9 mouse cellular contexts compared by ENCODE assay signal in genomic region chr7:63937236-63938065, GRCm38 (mm10). TPM values are rescaled to one million over a fixed set of nuclear protein-coding genes. Genes with fewer than 3 reads are reported as not detected.
DNase-seq lines count a peak whose midpoint lies in the region; ATAC-seq and TF ChIP-seq lines count a peak whose summit lies in the region.
"Had no signal": no experiment of that assay in that cellular context is flagged by ENCODE, and none has a peak within 500 bp of the region (broad histone marks: within the 10 kb centered on the region; RNA-seq: fewer than 3 reads in every experiment).

No protein-coding gene starts in this region.

- H3K27me3 ChIP-seq in forebrain, embryonic 12.5 days, result peaks cover 11% of the 10 kb centered on the region

- peak; percentile 58 for DNase-seq in ES-E14 (ENCODE audit: low read depth, low spot score)
- DNase-seq in c-Kit-positive CD71-positive TER-119-negative erythroid progenitor cells, embryonic 14.5 days (ENCODE audit: low read depth), result peak; percentile 71
- peak; percentile 91 for DNase-seq in heart, postnatal 36 days
- peak; percentile 62 to 67 for DNase-seq in layer of hippocampus, postnatal 36 days
- DNase-seq in retina, postnatal 7 days (ENCODE audit: low read depth, low spot score), result peak; percentile 51
- DNase-seq in urinary bladder, postnatal 14 days (ENCODE audit: low spot score), result peak; percentile 89

- H3K4me3 ChIP-seq in ES-E14 (ENCODE audit: insufficient read depth in 1 of 2, low read depth in 1 of 2, low read length in 2 of 2, poor library complexity in 1 of 2, severe bottlenecking in 1 of 2) (peak overlapping the region; percentile 83 to 94), macrophage (ENCODE audit: inconsistent target) (peak overlapping the region; percentile 73)
- peak overlapping the region; percentile 97 for H3K4me3 ChIP-seq in forebrain, embryonic 12.5 days (replicated peaks)

- no peaks in the 10 kb centered on the region for H3K9me3 ChIP-seq in ES-E14 (ENCODE audit: control insufficient read depth, insufficient read depth, low read depth, low read length)
- no peaks in the 10 kb centered on the region for H3K9me3 ChIP-seq in forebrain, embryonic 12.5 days

- ATAC-seq in forebrain, embryonic 12.5 days (ENCODE audit: low FRiP score), result peak; percentile 18

- in situ Hi-C loops in ES-E14 (cut with MboI; ENCODE audit: low sequenced_read_pairs in 2 of 2, unreplicated experiment in 2 of 2), result no loop called here

- H3K36me3 ChIP-seq in ES-E14 (ENCODE audit: control insufficient read depth, insufficient read depth, low read length, poor library complexity, severe bottlenecking) (peaks cover 6% of the 10 kb centered on the region; the same call in 1 of the 2 replicates), macrophage (ENCODE audit: inconsistent target) (no peaks in the 10 kb centered on the region)
- H3K36me3 ChIP-seq in forebrain, embryonic 12.5 days (replicated peaks), result no peaks in the 10 kb centered on the region

- intact Hi-C loops in heart, postnatal 36 days (cut with DNase I), result loop anchor here (1.0 to 5.0 kb wide), 7 partner anchors 25 to 350 kb away; partner anchors contain the start of gene Mtmr10

- H3K79me2 ChIP-seq in macrophage (ENCODE audit: inconsistent target), result peaks cover 46% of the 10 kb centered on the region

- under 1% methylated on average over 84 of the region's 88 CpGs for WGBS in forebrain, embryonic 12.5 days
- WGBS in macrophage (ENCODE audit: missing documents), result under 1% methylated on average over 72 of the region's 88 CpGs

- H3K27ac ChIP-seq in ES-E14 (ENCODE audit: insufficient read depth, low read depth, low read length, poor library complexity, severe bottlenecking) (peak overlapping the region; percentile 96), macrophage (peak overlapping the region; percentile 85)
- peak overlapping the region; percentile 95 for H3K27ac ChIP-seq in forebrain, embryonic 12.5 days

- peaks cover 2 to 16% of the 10 kb centered on the region in 2 experiments; a peak in 2 of 4 replicates for H3K4me1 ChIP-seq in ES-E14 (ENCODE audit: control insufficient read depth in 2 of 2, insufficient read depth in 2 of 2, low read length in 2 of 2, poor library complexity in 1 of 2)
- H3K4me1 ChIP-seq in forebrain, embryonic 12.5 days, result peaks cover 37% of the 10 kb centered on the region

- peak overlapping the region; percentile 94 for H3K4me2 ChIP-seq in forebrain, embryonic 12.5 days

- peak overlapping the region; percentile 92 for H3K9ac ChIP-seq in ES-E14 (ENCODE audit: insufficient read depth, low read depth, low read length, poor library complexity, severe bottlenecking)
- peak overlapping the region; percentile 95 for H3K9ac ChIP-seq in forebrain, embryonic 12.5 days

TF ChIP-seq in ES-E14, 5 proteins besides CTCF, POLR2A, EP300 and RAD21:
- TF ChIP-seq MAFK (IDR thresholded peaks at IDR 0.05; ENCODE audit: insufficient read depth, low read depth, low read length) (no peak), CHD2 (IDR thresholded peaks at IDR 0.05; ENCODE audit: low read depth, low read length) (no peak), ZC3H11A (IDR thresholded peaks at IDR 0.05; ENCODE audit: borderline replicate concordance, low read depth, low read length) (no peak), ZNF384 (IDR thresholded peaks at IDR 0.05; ENCODE audit: low read depth, low read length) (no peak), HCFC1 (IDR thresholded peaks at IDR 0.05; ENCODE audit: borderline replicate concordance, insufficient read depth, low read length) (peak; percentile 27; the same call in 1 of the 2 replicates)

RNA-seq across cellular contexts. Expression of gene Klf13, which starts 1.3 kb away (rescaled TPM):
- total RNA-seq in ES-E14 (2012; rRNA removed), result 25.8 and 29.4 TPM in 2 replicates
- polyA plus RNA-seq in forebrain, embryonic 12.5 days (2016; fragmentation: Nextera tagmentation; extraction: Ambion mirVana), result 21.9 and 26.1 TPM in 2 replicates
- 10 to 100 TPM; 49.2 to 58.7 TPM for total RNA-seq in heart, postnatal 36 days (2021)
- total RNA-seq in layer of hippocampus, postnatal 36 days (2021), result 100 to 1,000 TPM; 189 to 211 TPM
- 100 to 1,000 TPM in 19 of 26 experiments, 10 to 100 TPM in 7; 57.4 to 205 (median 131) TPM for total RNA-seq in macrophage (2018; cell fraction: chromatin; rRNA removed)
- 10 to 100 TPM; 37.1 to 73.4 (median 56.6) TPM for total RNA-seq in macrophage (2018; cell fraction: cytosol; rRNA removed)
- total RNA-seq in macrophage (2018; cell fraction: nucleus; rRNA removed), result 100 to 1,000 TPM in 12 of 26 experiments, 10 to 100 TPM in 14; 55.9 to 254 (median 96.4) TPM
- 20.8 to 38.0 TPM (median 22.5 TPM) in 3 replicates for polyA plus RNA-seq in macrophage (2018)

RNA-seq across cellular contexts. Expression of gene E030018B13Rik, which starts 20.8 kb away (rescaled TPM):
- 0.21 TPM in 1 of 2 replicates, not detected in the other for total RNA-seq in ES-E14 (2012; rRNA removed)
- polyA plus RNA-seq in forebrain, embryonic 12.5 days (2016; fragmentation: Nextera tagmentation; extraction: Ambion mirVana), result not detected in 2 replicates
- not detected for total RNA-seq in heart, postnatal 36 days (2021)
- not detected for total RNA-seq in layer of hippocampus, postnatal 36 days (2021)
- total RNA-seq in macrophage (2018; cell fraction: chromatin; rRNA removed), result not detected
- total RNA-seq in macrophage (2018; cell fraction: cytosol; rRNA removed), result not detected
- total RNA-seq in macrophage (2018; cell fraction: nucleus; rRNA removed), result under 1 TPM in 1 of 26 experiments, not detected in 25; 0.57 TPM
- polyA plus RNA-seq in macrophage (2018), result not detected in 3 replicates
- total RNA-seq: left cerebral cortex, postnatal 10 days had no signal

Comparison
In these comparisons a context has a peak if more than half of its experiments do, and no peak if none do; other contexts are left out.
1. Peak in every context shown above with its lines: DNase-seq, ATAC-seq, H3K4me3 ChIP-seq and H3K27ac ChIP-seq.